9 mouse cellular contexts compared by ENCODE assay signal in the genomic region with DNA sequence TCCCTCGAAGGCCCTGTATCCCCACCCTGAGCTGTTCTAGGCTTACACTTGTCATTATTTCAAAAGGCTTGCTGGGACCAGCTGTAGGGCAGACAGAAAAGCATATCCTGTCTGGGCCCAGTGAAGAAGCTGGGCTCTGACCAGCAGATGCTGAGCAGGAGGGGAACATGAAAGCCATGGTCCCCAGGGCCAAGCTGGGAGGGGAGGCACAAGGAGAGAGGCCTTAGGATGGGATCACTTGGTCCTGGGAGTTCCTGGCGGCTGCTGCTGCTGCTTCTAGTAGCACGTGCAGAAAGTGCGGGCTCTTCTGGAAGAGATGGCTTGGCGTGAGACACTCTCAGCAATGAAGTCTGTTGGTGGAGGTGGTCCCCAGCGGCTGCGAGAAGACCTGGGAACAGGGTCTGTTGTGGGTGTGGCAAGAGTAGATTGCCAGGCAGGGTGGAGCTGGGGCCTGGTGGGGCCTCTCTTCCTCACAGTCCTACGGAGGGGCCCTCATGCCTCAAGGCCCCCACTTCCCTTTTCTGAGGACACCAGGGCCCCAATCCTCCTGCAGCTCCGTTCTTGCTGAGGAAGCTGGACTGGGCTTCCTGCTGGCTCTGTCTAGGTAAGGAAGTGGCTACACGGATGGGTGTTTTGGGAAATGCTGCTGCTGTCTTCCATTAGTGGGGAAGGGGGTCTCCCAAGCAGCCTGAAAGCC. TPM values are rescaled to one million over a fixed set of nuclear protein-coding genes. Genes with fewer than 3 reads are reported as not detected.
A peak's percentile ranks its signal among the peaks of the same experiment; 100 is the strongest.
DNase-seq lines count a peak whose midpoint lies in the region; ATAC-seq and TF ChIP-seq lines count a peak whose summit lies in the region.
"Had no signal": no experiment of that assay in that cellular context is flagged by ENCODE, and none has a peak within 500 bp of the region (broad histone marks: within the 10 kb centered on the region; RNA-seq: fewer than 3 reads in every experiment).

No protein-coding gene starts in this region.

- H3K27me3 ChIP-seq in intestine, embryonic 15.5 days (replicated peaks) = no peaks in the 10 kb centered on the region
- H3K27me3 ChIP-seq in intestine, postnatal 0 days (replicated peaks; ENCODE audit: control insufficient read depth, insufficient read depth, low read length) = no peaks in the 10 kb centered on the region
- H3K27me3 ChIP-seq in MEL (ENCODE audit: control insufficient read depth in 1 of 2, insufficient read depth in 2 of 2, low read length in 2 of 2) = no peaks in the 10 kb centered on the region
- H3K27me3 ChIP-seq in heart, embryonic 13.5 days (replicated peaks) = no peaks in the 10 kb centered on the region; the same call in 1 of the 2 replicates
- no peaks in the 10 kb centered on the region for H3K27me3 ChIP-seq in megakaryocyte, embryonic 14.5 days (replicated peaks)

- H3K27ac ChIP-seq in intestine, embryonic 15.5 days = no peak overlapping the region
- H3K27ac ChIP-seq in intestine, postnatal 0 days (ENCODE audit: low read depth, low read length) = no peak overlapping the region
- H3K27ac ChIP-seq in MEL (ENCODE audit: control insufficient read depth, low read depth, low read length) = peak overlapping the region; percentile 94
- H3K27ac ChIP-seq in heart, embryonic 13.5 days (replicated peaks) = 0 out of 2 replicates have a peak overlapping the region, but pooled peaks have one; percentile 21

- no peak overlapping the region for H3K9ac ChIP-seq in intestine, embryonic 15.5 days
- H3K9ac ChIP-seq in intestine, postnatal 0 days (ENCODE audit: low read depth, low read length) = no peak overlapping the region
- H3K9ac ChIP-seq in MEL (ENCODE audit: control insufficient read depth, low read depth, low read length, poor library complexity, severe bottlenecking) = peak overlapping the region; percentile 71
- peak overlapping the region; percentile 44; the same call in 1 of the 2 replicates for H3K9ac ChIP-seq in heart, embryonic 13.5 days

- TF ChIP-seq RAD21 in MEL (IDR thresholded peaks at IDR 0.05; ENCODE audit: low read depth, low read length) = no peak

- peaks cover 7% of the 10 kb centered on the region; the same call in 1 of the 2 replicates for H3K4me1 ChIP-seq in intestine, embryonic 15.5 days (replicated peaks)
- no peaks in the 10 kb centered on the region for H3K4me1 ChIP-seq in intestine, postnatal 0 days (replicated peaks; ENCODE audit: control insufficient read depth, insufficient read depth, low read length)
- H3K4me1 ChIP-seq in MEL (ENCODE audit: control insufficient read depth in 1 of 2, insufficient read depth in 2 of 2, low read length in 2 of 2) = peaks cover 24 to 57% of the 10 kb centered on the region in 2 experiments
- H3K4me1 ChIP-seq in heart, embryonic 13.5 days = peaks cover 46% of the 10 kb centered on the region
- peaks cover 89% of the 10 kb centered on the region for H3K4me1 ChIP-seq in megakaryocyte, embryonic 14.5 days

- H3K4me3 ChIP-seq in intestine, embryonic 15.5 days (replicated peaks) = no peak overlapping the region
- no peak overlapping the region for H3K4me3 ChIP-seq in intestine, postnatal 0 days (ENCODE audit: low read depth, low read length)
- H3K4me3 ChIP-seq in MEL (ENCODE audit: control insufficient read depth in 1 of 2, insufficient read depth in 1 of 2, low read depth in 2 of 2, low read length in 2 of 2) = peak overlapping the region in 1 of 2 experiments; percentile 34; a peak in 3 of 4 replicates
- H3K4me3 ChIP-seq in heart, embryonic 13.5 days = peak overlapping the region; percentile 3; the same call in 1 of the 2 replicates
- peak overlapping the region; percentile 67 for H3K4me3 ChIP-seq in megakaryocyte, embryonic 14.5 days (replicated peaks)

- H3K9me3 ChIP-seq in intestine, embryonic 15.5 days = no peaks in the 10 kb centered on the region
- H3K9me3 ChIP-seq in intestine, postnatal 0 days (ENCODE audit: control insufficient read depth) = no peaks in the 10 kb centered on the region
- H3K9me3 ChIP-seq in MEL (replicated peaks; ENCODE audit: insufficient read depth, low read length) = no peaks in the 10 kb centered on the region
- H3K9me3 ChIP-seq in heart, embryonic 13.5 days = no peaks in the 10 kb centered on the region
- H3K9me3 ChIP-seq in megakaryocyte, embryonic 14.5 days = no peaks in the 10 kb centered on the region

- no peak overlapping the region for H3K4me2 ChIP-seq in intestine, embryonic 15.5 days (replicated peaks)
- H3K4me2 ChIP-seq in intestine, postnatal 0 days (replicated peaks; ENCODE audit: low read depth) = no peak overlapping the region
- H3K4me2 ChIP-seq in heart, embryonic 13.5 days = peak overlapping the region; percentile 20; the same call in 1 of the 2 replicates

- WGBS in intestine, embryonic 15.5 days = 64% methylated on average over 10 of the region's 10 CpGs
- WGBS in intestine, postnatal 0 days = 64% methylated on average over 10 of the region's 10 CpGs
- WGBS in heart, embryonic 13.5 days = 61% methylated on average over 10 of the region's 10 CpGs

- peaks cover 64% of the 10 kb centered on the region for H3K79me2 ChIP-seq in MEL (ENCODE audit: control insufficient read depth, insufficient read depth, low read length, poor library complexity)

- peak in 1 of 2 experiments; percentile 61; a peak in 1 of 4 replicates for TF ChIP-seq POLR2A in MEL (IDR thresholded peaks at IDR 0.05; ENCODE audit: control insufficient read depth in 1 of 2, insufficient read depth in 1 of 2, low read depth in 1 of 2, low read length in 2 of 2, poor library complexity in 1 of 2)

- peak; percentile 61 for ATAC-seq in intestine, embryonic 15.5 days
- no peak for ATAC-seq in intestine, postnatal 0 days
- ATAC-seq in heart, embryonic 13.5 days (ENCODE audit: extremely low read depth, insufficient number of reproducible peaks, low FRiP score, low TSS enrichment) = no peak

- no peak for TF ChIP-seq CTCF in intestine, postnatal 0 days (IDR thresholded peaks at IDR 0.05; ENCODE audit: low read depth)
- no peak for TF ChIP-seq CTCF in MEL (IDR thresholded peaks at IDR 0.05 in 2 of 3, conservative IDR thresholded peaks at IDR 0.05 in 1 of 3; ENCODE audit: control insufficient read depth in 1 of 3, insufficient read depth in 1 of 3, low read depth in 2 of 3, low read length in 3 of 3, poor library complexity in 1 of 3, severe bottlenecking in 1 of 3)

- peak; percentile 90 to 94 for TF ChIP-seq EP300 in MEL (IDR thresholded peaks at IDR 0.05; ENCODE audit: low read depth in 1 of 2, low read length in 2 of 2)

- H3K36me3 ChIP-seq in intestine, embryonic 15.5 days = no peaks in the 10 kb centered on the region
- H3K36me3 ChIP-seq in intestine, postnatal 0 days (ENCODE audit: control insufficient read depth, insufficient read depth) = no peaks in the 10 kb centered on the region
- H3K36me3 ChIP-seq in MEL (ENCODE audit: control insufficient read depth in 1 of 2, insufficient read depth in 2 of 2, low read length in 2 of 2) = peaks cover 14 to 61% of the 10 kb centered on the region in 2 experiments
- H3K36me3 ChIP-seq in heart, embryonic 13.5 days = peaks cover 4% of the 10 kb centered on the region; the same call in 1 of the 2 replicates
- peaks cover 87% of the 10 kb centered on the region for H3K36me3 ChIP-seq in megakaryocyte, embryonic 14.5 days (replicated peaks; ENCODE audit: low read length)

- peak; percentile 96 for DNase-seq in MEL (ENCODE audit: low read depth, low spot score)
- DNase-seq in urinary bladder, postnatal 10 days (ENCODE audit: low spot score) = no peak
- DNase-seq in adrenal gland, postnatal 4 days (ENCODE audit: low spot score in 2 of 2) = no peak
- DNase-seq in left cerebral cortex, adult 9 months (ENCODE audit: low spot score in 2 of 2) = no peak
- DNase-seq: right cerebral cortex, postnatal 25 days had no signal

TF ChIP-seq in MEL, 35 proteins besides CTCF, POLR2A, EP300 and RAD21 (continues in another document):
- TF ChIP-seq SMC3 (IDR thresholded peaks at IDR 0.05; ENCODE audit: low read depth, low read length) (no peak), GATA1 (IDR thresholded peaks at IDR 0.05; ENCODE audit: low read depth, low read length) (peak; percentile 34; the same call in 1 of the 2 replicates), TBP (IDR thresholded peaks at IDR 0.05; ENCODE audit: low read depth, low read length) (peak; percentile 31; the same call in 1 of the 2 replicates), RCOR1 (IDR thresholded peaks at IDR 0.05; ENCODE audit: low read depth, low read length) (peak; percentile 76), CHD2 (IDR thresholded peaks at IDR 0.05; ENCODE audit: low read length) (no peak), UBTF (IDR thresholded peaks at IDR 0.05; ENCODE audit: borderline replicate concordance, insufficient read depth, low read depth, low read length) (no peak), BHLHE40 (IDR thresholded peaks at IDR 0.05; ENCODE audit: borderline replicate concordance, low read depth, low read length) (peak; percentile 48; the same call in 1 of the 2 replicates), MXI1 (IDR thresholded peaks at IDR 0.05; ENCODE audit: low read depth, low read length) (no peak; the same call in 1 of the 2 replicates), MAFK (IDR thresholded peaks at IDR 0.05; ENCODE audit: borderline replicate concordance, low read depth, low read length) (peak; percentile 28; the same call in 1 of the 2 replicates), POLR2AphosphoS5 (IDR thresholded peaks at IDR 0.05; ENCODE audit: borderline replicate concordance, low read depth, low read length) (no peak; the same call in 1 of the 2 replicates), POLR2AphosphoS2 (IDR thresholded peaks at IDR 0.05; ENCODE audit: low read length) (no peak), CHD1 (IDR thresholded peaks at IDR 0.05; ENCODE audit: low read depth, low read length) (no peak), USF2 (IDR thresholded peaks at IDR 0.05; ENCODE audit: borderline replicate concordance in 1 of 2, insufficient read depth in 1 of 2, low read depth in 1 of 2, low read length in 2 of 2) (no peak), GABPA (IDR thresholded peaks at IDR 0.05; ENCODE audit: low read depth, low read length) (no peak), ZNF384 (IDR thresholded peaks at IDR 0.05; ENCODE audit: low read depth, low read length) (peak; percentile 26; the same call in 1 of the 2 replicates), TCF12 (IDR thresholded peaks at IDR 0.05; ENCODE audit: low read depth, low read length) (peak; percentile 78), TAL1 (IDR thresholded peaks at IDR 0.05; ENCODE audit: low read length) (peak; percentile 53)

RNA-seq across cellular contexts. Expression of a gene that starts 27.9 kb away (rescaled TPM):
- 3.1 and 3.2 TPM in 2 replicates for polyA plus RNA-seq in intestine, embryonic 15.5 days (2015; fragmentation: Nextera tagmentation; extraction: Ambion mirVana)
- 2.3 and 3.4 TPM in 2 replicates for polyA plus RNA-seq in intestine, postnatal 0 days (2015; fragmentation: Nextera tagmentation; extraction: Ambion mirVana)
- total RNA-seq in MEL (2012; rRNA removed) = 62.9 and 89.9 TPM in 2 replicates
- polyA plus RNA-seq in MEL (2012; ENCODE audit: insufficient read depth in 1 of 2, insufficient read length in 2 of 2, low read depth in 1 of 2, low replicate concordance in 2 of 2, missing spikeins in 1 of 2) = 10 to 100 TPM in 1 of 2 experiments, not detected in 1; 83.7 TPM
- 3.2 and 3.8 TPM in 2 replicates for polyA plus RNA-seq in heart, embryonic 13.5 days (2015; fragmentation: Nextera tagmentation; extraction: Ambion mirVana)
- 6.7 and 7.8 TPM in 2 replicates for polyA plus RNA-seq in megakaryocyte, embryonic 14.5 days (2012; ENCODE audit: insufficient read depth, low replicate concordance)
- total RNA-seq in adrenal gland, postnatal 4 days (2021) = 1 to 10 TPM; 6.8 to 8.0 TPM

Comparison
In these comparisons a context has a peak if more than half of its experiments do, and no peak if none do; other contexts are left out.
1. H3K27ac ChIP-seq: peak in MEL (single experiment) and heart, embryonic 13.5 days (single experiment); none in intestine, embryonic 15.5 days (single experiment) and intestine, postnatal 0 days (single experiment).
2. H3K4me3 ChIP-seq: peak in heart, embryonic 13.5 days (single experiment) and megakaryocyte, embryonic 14.5 days (single experiment); none in intestine, embryonic 15.5 days (single experiment) and intestine, postnatal 0 days (single experiment).
3. H3K9ac ChIP-seq: peak in MEL (single experiment) and heart, embryonic 13.5 days (single experiment); none in intestine, embryonic 15.5 days (single experiment) and intestine, postnatal 0 days (single experiment).